Mouse (Mus musculus): Measurements from ENCODE around the gene Asl.

The Asl gene

GRCm38 (mm10) chr5:130029142-130029897 lies at the start of gene Asl, which contains the start of gene Crcp:
TSS of gene Asl (minus strand) at chr5:130029247.
TSS of gene Crcp (plus strand) at chr5:130029290.
- peak; percentile 44 for DNase-seq (ENCODE audit: low read depth)

GRCm38 (mm10) chr5:130078834-130079156 lies 49.7 kb upstream of the Asl start:
- no peak for DNase-seq (ENCODE audit: low read depth)

- DNase-seq (ENCODE audit: low read depth) = no peak
Observed at GRCm38 (mm10) chr5:130078096-130078833, 49.2 kb upstream of the Asl start.

GRCm38 (mm10) chr5:130076396-130076795 lies 47.3 kb upstream of the Asl start:
- DNase-seq (ENCODE audit: low read depth) = no peak

GRCm38 (mm10) chr5:130074491-130074890 lies 45.4 kb upstream of the Asl start:
- no peak for DNase-seq (ENCODE audit: low read depth)

GRCm38 (mm10) chr5:130073026-130073425 lies 44.0 kb upstream of the Asl start, which contains the start of gene Tpst1:
TSS of gene Tpst1 (plus strand) at chr5:130073326.
- no peak for DNase-seq (ENCODE audit: low read depth)

- DNase-seq (ENCODE audit: low read depth) = no peak
Observed at GRCm38 (mm10) chr5:130067841-130068264, 38.8 kb upstream of the Asl start.

GRCm38 (mm10) chr5:130065579-130065978 lies 36.5 kb upstream of the Asl start:
- no peak for DNase-seq (ENCODE audit: low read depth)

DNA sequence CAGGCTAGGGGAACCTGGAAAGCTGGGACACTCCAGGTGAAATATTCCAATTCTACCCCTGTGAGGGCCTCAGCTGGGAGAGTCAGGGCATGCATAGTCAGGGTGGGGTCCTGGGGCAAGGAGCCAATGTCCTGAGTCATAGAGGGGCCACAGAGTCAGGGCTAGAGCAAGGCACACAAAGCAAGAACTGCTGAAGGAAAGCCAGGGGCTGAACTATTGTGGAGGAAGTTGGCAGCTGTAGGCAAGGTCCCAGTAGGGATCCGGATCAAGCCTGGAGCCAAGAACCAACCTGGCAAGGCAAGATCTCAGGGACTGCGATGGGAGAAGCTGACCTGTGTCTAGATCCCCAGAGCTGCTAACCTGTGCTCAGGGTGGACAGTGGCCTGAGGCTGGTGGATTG lies 34.7 kb upstream of the Asl start:
- DNase-seq (ENCODE audit: low read depth) = no peak

GRCm38 (mm10) chr5:130062096-130062495 lies 33.0 kb upstream of the Asl start:
- DNase-seq (ENCODE audit: low read depth) = no peak

- DNase-seq (ENCODE audit: low read depth) = no peak
Observed at GRCm38 (mm10) chr5:130060329-130060665, 31.2 kb upstream of the Asl start.

GRCm38 (mm10) chr5:130059413-130060328 lies 30.6 kb upstream of the Asl start:
- DNase-seq (ENCODE audit: low read depth) = no peak

DNA sequence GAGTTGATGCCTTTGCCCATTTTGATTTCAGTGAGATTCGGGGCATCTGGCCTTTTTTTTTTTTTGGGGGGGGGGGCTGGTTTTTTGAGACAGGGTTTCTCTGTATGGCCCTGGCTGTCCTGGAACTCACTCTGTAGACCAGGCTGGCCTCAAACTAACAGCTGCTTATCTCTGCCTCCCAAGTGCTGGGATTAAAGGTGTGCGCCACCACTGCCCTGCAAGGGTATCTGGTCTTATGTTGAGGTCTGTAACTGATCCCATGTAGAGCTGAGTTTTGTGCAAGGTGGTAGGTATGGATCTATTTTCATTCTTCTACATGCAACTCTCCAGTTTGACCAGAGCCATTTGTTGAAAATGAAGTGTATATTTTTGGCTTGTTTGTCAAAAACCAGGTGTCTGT lies 27.3 kb upstream of the Asl start:
- DNase-seq (ENCODE audit: low read depth) = no peak

GRCm38 (mm10) chr5:130055688-130056087 lies 26.6 kb upstream of the Asl start:
- DNase-seq (ENCODE audit: low read depth) = no peak

- DNase-seq (ENCODE audit: low read depth) = no peak
Observed at GRCm38 (mm10) chr5:130052955-130053354, 23.9 kb upstream of the Asl start.

DNA sequence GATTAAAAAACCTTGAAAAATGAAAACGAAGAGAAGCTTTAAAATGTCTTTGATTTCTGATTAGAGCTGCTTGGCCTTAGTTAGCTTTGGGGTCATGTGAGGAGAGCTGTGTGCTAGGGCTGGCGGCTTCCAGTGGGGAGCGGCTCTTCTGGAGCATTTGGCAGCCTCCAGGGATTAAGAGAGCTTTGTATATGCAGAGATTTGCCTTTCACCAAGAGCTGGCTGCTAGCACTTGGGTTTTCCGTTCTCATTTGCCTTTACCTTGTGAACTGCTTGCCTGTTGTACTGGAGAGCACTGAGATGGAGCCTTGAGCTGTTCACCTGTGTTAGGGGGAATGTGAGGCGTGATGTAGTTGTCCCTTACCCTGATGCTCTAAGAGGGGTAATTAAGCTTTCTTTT lies 23.5 kb upstream of the Asl start:
- DNase-seq (ENCODE audit: low read depth) = no peak

- no peak for DNase-seq (ENCODE audit: low read depth)
Observed at GRCm38 (mm10) chr5:130051073-130051860, 22.2 kb upstream of the Asl start.

- no peak for DNase-seq (ENCODE audit: low read depth)
Observed at GRCm38 (mm10) chr5:130050416-130050815, 21.4 kb upstream of the Asl start.

- DNase-seq (ENCODE audit: low read depth) = no peak
Observed at GRCm38 (mm10) chr5:130048786-130049520, 19.9 kb upstream of the Asl start.

- DNase-seq (ENCODE audit: low read depth) = no peak
Observed at GRCm38 (mm10) chr5:130047013-130047412, 18.0 kb upstream of the Asl start.

DNA sequence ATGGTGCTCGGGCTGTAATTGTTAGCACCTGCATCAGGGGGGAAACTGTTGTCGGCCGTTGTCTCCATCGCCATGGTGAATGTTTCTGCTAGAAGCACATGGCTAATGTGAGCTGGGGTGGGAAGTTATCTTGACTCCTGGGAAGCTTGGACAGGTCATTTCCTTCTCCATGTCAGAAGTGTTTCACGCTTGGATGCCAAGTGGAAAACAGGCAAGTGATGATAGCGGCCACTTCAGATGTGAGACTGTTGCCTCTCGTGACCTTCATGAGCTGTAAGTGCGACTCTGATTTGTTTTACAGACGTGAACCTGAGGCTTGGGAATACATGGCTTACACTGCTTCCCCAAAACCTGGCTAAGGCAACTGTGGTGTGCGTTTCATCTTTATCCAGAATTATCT lies 17.5 kb upstream of the Asl start:
- DNase-seq (ENCODE audit: low read depth) = no peak

Measured in fibroblast of lung, adult 2 months (primary cell).